ENCODE assay signal across 8 mouse cellular contexts in the genomic region with DNA sequence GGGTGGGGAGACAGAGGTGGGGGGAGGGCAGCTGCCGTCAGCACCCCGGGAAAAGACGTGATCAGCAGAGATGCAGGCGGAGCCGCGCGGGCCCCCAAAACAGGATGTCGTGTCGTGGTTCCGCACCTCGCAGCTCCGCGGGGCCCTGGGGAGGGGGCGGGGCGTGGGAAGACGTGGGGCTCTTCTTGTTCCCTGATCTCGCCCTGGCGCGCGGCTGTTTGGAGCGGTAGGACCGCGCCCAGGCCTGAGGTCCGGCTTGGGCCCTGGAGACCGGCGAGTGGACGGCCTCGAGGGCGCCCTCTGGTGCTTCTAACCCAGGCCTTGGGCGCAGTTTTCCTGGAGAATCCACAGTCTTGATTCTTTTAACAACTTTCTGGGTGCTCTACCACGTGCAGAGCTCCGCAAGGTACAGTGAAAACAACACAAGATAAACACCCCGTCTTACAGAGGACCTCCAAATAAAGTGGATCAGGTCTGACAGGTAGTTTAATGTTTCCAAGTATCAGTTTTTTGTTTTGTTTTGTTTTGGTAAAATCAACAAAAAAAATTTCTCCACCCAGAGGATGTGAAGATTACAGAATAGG. TPM values are rescaled to one million over a fixed set of nuclear protein-coding genes. Genes with fewer than 3 reads are reported as not detected.
A peak's percentile ranks its signal among the peaks of the same experiment; 100 is the strongest.
DNase-seq lines count a peak whose midpoint lies in the region; ATAC-seq and TF ChIP-seq lines count a peak whose summit lies in the region.

No protein-coding gene starts in this region.

- peak overlapping the region; percentile 57 for H3K4me3 ChIP-seq in layer of hippocampus, adult 2 months
- H3K4me3 ChIP-seq in thymus, adult 2 months (ENCODE audit: control insufficient read depth, insufficient read depth, low read length), result peak overlapping the region; percentile 84

- CTCF ChIA-PET in Patski (lab: Charles Lee), result interaction anchor here (0.9 to 1.4 kb wide), 3 partner anchors 55 to 190 kb away, joined by 3 to 4 read pairs (median 3); no protein-coding TSS in a partner anchor

- TF ChIP-seq CTCF in Patski (IDR thresholded peaks at IDR 0.05), result peak; percentile 98
- peak; percentile 89 for TF ChIP-seq CTCF in layer of hippocampus, adult 2 months (conservative IDR thresholded peaks at IDR 0.05)
- TF ChIP-seq CTCF in thymus, adult 2 months (IDR thresholded peaks at IDR 0.05; ENCODE audit: borderline replicate concordance, control insufficient read depth, extremely low read depth, insufficient read depth, low read length, poor library complexity), result 0 out of 2 replicates have a peak, but pooled peaks have one; percentile 54

- DNase-seq in Patski (ENCODE audit: low read depth, low spot score), result no peak
- DNase-seq in cerebellum, adult 9-10 months, result peak; percentile 89
- DNase-seq in forelimb bud, embryonic 11.5 days (ENCODE audit: low read depth, low spot score), result peak; percentile 83
- peak; percentile 94 for DNase-seq in heart, postnatal 4 days
- peak; percentile 65 to 80 for DNase-seq in layer of hippocampus, adult 2 months (ENCODE audit: low spot score in 2 of 2)
- DNase-seq in lung, adult 18-20 months, result peak; percentile 95
- DNase-seq in thymus, adult 2 months, result peak; percentile 94

- peak; percentile 80 for ATAC-seq in Patski
- peak; percentile 71 for ATAC-seq in neutrophil, adult 5-6 weeks (ENCODE audit: extremely low read depth, insufficient number of reproducible peaks, low FRiP score, poor library complexity, severe bottlenecking)

- peak overlapping the region; percentile 97 for H3K27ac ChIP-seq in layer of hippocampus, adult 2 months
- peak overlapping the region; percentile 97 for H3K27ac ChIP-seq in thymus, adult 2 months (ENCODE audit: control insufficient read depth, insufficient read depth, low read length)

- H3K4me1 ChIP-seq in thymus, adult 2 months (replicated peaks; ENCODE audit: control insufficient read depth, insufficient read depth, low read length), result peaks cover 29% of the 10 kb centered on the region

- in situ Hi-C loops in Patski (cut with MboI; ENCODE audit: low pct_unique_long_range_greater_than_20kb), result loop anchor here (25.0 kb wide), 1 partner anchor 437 kb away; the partner anchor contains the start of genes Olfr557 and Trim68

- no peaks in the 10 kb centered on the region for H3K27me3 ChIP-seq in Patski
- H3K27me3 ChIP-seq in thymus, adult 2 months (ENCODE audit: control insufficient read depth, insufficient read depth, low read length), result no peaks in the 10 kb centered on the region

- no peak; the same call in none of the 2 replicates for TF ChIP-seq POLR2A in thymus, adult 2 months (IDR thresholded peaks at IDR 0.05; ENCODE audit: control insufficient read depth, extremely low read depth, insufficient read depth, low read length, poor library complexity)

- no peaks in the 10 kb centered on the region for H3K36me3 ChIP-seq in thymus, adult 2 months (ENCODE audit: control insufficient read depth, insufficient read depth, low read length)

- under 1% methylated on average over 33 of the region's 33 CpGs for WGBS in thymus, adult 2 months

- POLR2A ChIA-PET in Patski (lab: Charles Lee), result interaction anchor here (0.6 to 1.5 kb wide), 4 partner anchors 12 to 194 kb away, joined by 3 to 4 read pairs (median 3); no protein-coding TSS in a partner anchor

RNA-seq across cellular contexts. Expression of gene Rhog, which starts 5.1 kb away (rescaled TPM):
- polyA plus RNA-seq in Patski (2021), result 43.2 TPM
- total RNA-seq in heart, postnatal 4 days (2021), result 10 to 100 TPM; 37.0 to 39.2 TPM
- 10 to 100 TPM; 23.4 to 23.9 TPM for total RNA-seq in layer of hippocampus, adult 2 months (2021)
- total RNA-seq in neutrophil, adult 5-6 weeks (2017), result 118 and 127 TPM in 2 replicates
- 221 and 282 TPM in 2 replicates for polyA plus RNA-seq in thymus, adult 2 months (2012; rRNA removed)

RNA-seq across cellular contexts. Expression of gene Stim1, which starts 16.9 kb away (rescaled TPM):
- 47.2 TPM for polyA plus RNA-seq in Patski (2021)
- total RNA-seq in heart, postnatal 4 days (2021), result 10 to 100 TPM; 23.9 to 24.0 TPM
- total RNA-seq in layer of hippocampus, adult 2 months (2021), result 10 to 100 TPM; 61.3 to 66.8 TPM
- total RNA-seq in neutrophil, adult 5-6 weeks (2017), result 63.7 and 72.1 TPM in 2 replicates
- polyA plus RNA-seq in thymus, adult 2 months (2012; rRNA removed), result 98.6 and 107 TPM in 2 replicates

RNA-seq across cellular contexts. Expression of gene Pgap2, which starts 40.7 kb away (rescaled TPM):
- polyA plus RNA-seq in Patski (2021), result 33.7 TPM
- total RNA-seq in heart, postnatal 4 days (2021), result 10 to 100 TPM; 43.2 to 47.4 TPM
- total RNA-seq in layer of hippocampus, adult 2 months (2021), result 10 to 100 TPM; 24.3 to 30.6 TPM
- total RNA-seq in neutrophil, adult 5-6 weeks (2017), result 32.1 and 32.8 TPM in 2 replicates
- 99.7 and 131 TPM in 2 replicates for polyA plus RNA-seq in thymus, adult 2 months (2012; rRNA removed)

RNA-seq across cellular contexts. Expression of gene Nup98, which starts 40.7 kb away (rescaled TPM):
- polyA plus RNA-seq in Patski (2021), result 40.0 TPM
- total RNA-seq in heart, postnatal 4 days (2021), result 10 to 100 TPM; 50.3 to 50.7 TPM
- 10 to 100 TPM; 40.7 to 45.0 TPM for total RNA-seq in layer of hippocampus, adult 2 months (2021)
- 74.8 TPM in 2 replicates for total RNA-seq in neutrophil, adult 5-6 weeks (2017)
- polyA plus RNA-seq in thymus, adult 2 months (2012; rRNA removed), result 23.7 and 28.1 TPM in 2 replicates
